Mouse (Mus musculus) mouse trophoblast stem cell (cell line): Measurements from ENCODE around the gene Dus4l.

Source experiments
- in situ Hi-C, 2 experiments: fragments of 300-500 bp; cut with MseI, MboI; formaldehyde crosslinking; loops; 2 replicates in 1 of 2; 3 replicates in 1 of 2; pipeline ENCODE4 v1.15.1; 2025

Dus4l gene

DNA sequence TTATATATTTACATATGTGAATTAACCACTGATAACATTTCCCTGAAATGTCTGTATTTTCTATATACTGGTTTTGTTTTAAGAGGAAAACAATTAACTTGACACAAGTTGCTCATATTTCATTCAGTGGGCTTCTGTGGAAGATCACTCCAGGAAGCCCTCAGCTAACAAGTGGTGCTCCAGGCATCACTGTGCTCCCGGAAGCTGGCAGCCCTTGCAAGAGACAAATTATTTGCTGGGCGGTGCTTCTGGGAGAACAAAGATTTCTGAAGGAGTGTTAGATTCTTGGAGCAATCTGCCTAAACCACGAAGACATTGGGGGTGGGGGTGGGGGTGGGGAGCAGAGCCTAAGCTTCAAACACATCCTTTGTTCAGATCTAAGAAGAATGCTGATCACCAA, 62.6 kb downstream of the Dus4l start:
- in situ Hi-C loops = no loop called here
